Mouse (Mus musculus): ENCODE measurements around the gene Tmem237. TPM values are rescaled to one million over a fixed set of nuclear protein-coding genes. Genes with fewer than 3 reads are reported as not detected.

Gene Tmem237
- polyA plus RNA-seq (2012; rRNA removed; ENCODE audit: low replicate concordance): 2.0 and 5.5 TPM in 2 replicates

DNA sequence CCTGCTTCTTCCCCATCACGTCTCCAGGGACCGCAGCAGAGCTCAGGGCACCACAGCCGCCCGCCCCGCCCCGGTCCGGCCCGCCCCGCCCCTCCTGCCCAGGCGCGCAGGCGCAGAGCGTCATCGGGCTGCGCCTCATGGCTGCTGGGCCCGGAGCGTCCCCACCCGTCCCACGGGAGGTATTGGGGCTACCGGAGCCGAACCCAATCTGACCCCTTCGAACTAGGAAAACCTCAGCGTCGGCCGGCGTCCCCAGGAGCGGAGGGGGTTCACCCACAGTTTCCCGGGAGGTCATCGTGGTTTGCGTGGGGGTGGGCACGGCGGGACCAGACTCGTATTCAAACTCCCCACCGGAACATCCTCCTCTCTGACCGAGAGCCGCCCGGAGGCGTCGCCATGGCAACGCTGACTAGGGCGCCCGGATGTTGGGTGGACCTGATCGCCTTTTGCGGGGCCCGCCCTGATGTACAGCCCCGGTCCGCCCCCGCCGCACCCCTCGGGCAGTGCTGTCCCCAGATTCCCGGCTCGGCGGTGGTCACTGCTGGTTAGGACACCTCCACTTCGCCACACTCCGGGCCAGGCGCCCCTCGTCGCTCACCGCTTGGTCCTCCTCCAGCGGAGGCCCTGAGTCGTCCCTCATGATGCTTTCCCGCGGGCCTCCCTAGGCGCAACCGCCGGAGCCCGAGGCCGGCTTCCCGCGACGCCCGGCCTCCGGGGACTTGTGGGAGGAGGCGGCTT lies at the start of gene Tmem237:
Tmem237 (minus strand) TSS at position 689 of the 738 bp plus-strand sequence.

DNA sequence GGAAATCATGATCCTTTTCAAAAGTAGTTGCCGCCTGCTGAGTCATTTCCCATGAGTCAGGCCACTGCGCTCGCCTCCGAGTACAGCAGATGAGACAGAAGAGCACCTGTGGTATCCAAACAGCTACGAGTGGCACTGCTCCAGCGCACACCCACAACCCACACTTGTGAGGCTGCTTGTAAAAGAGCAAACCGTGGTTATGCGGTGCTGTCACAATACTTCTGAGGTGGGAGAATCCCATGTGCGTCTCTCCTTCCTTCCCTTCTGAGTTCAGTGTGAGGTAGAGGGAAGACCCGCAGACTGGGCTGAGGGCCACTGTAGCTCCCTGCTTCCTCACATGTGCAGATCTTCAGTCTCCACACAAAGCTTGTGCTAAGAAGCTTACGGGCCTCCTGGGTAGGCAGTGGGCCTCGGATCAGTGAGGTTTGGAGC lies 42.8 kb upstream of the Tmem237 start, which contains the start of gene Mpp4:
Mpp4 (minus strand) TSS at position 360 of the 432 bp plus-strand sequence.

DNA sequence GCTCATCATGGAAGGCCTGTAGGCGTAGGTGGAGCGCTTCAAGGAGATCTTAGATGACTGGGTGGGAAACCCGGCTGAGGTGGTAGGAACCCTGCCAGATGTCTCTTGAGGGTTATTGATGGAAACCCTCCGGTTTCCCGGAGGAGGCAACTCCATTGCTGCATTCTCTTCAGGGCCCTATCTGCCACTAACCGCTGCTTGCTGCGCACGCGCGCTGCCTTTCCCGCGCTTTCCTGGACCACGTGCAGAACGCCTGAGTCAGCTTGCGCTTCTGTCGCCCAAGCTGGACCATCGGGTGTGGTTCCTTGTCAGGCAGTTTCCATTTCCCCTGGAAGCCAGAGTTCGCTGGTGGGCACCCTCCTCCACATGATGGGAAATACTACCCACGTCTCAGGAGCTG lies 25.5 kb downstream of the Tmem237 start, which contains the start of gene C2cd6:
C2cd6 (minus strand) TSS at position 196 of the 400 bp plus-strand sequence.

Other genes starting within 250 kb of the Tmem237 start
- gene Trak2, start 147.0 kb downstream of the Tmem237 start, polyA plus RNA-seq (2012; rRNA removed; ENCODE audit: low replicate concordance): 29.4 and 30.3 TPM in 2 replicates
- gene Stradb, start 146.9 kb downstream of the Tmem237 start, polyA plus RNA-seq (2012; rRNA removed; ENCODE audit: low replicate concordance): 10.9 and 27.3 TPM in 2 replicates
- gene C2cd6, start 25.5 kb downstream of the Tmem237 start, polyA plus RNA-seq (2012; rRNA removed; ENCODE audit: low replicate concordance): not detected in 2 replicates
- gene Mpp4, start 43.0 kb upstream of the Tmem237 start, polyA plus RNA-seq (2012; rRNA removed; ENCODE audit: low replicate concordance): 1.4 and 1.7 TPM in 2 replicates
- 4.6 and 5.6 TPM in 2 replicates for gene Als2, start 116.8 kb upstream of the Tmem237 start, polyA plus RNA-seq (2012; rRNA removed; ENCODE audit: low replicate concordance)
- gene Cdk15, start 136.5 kb upstream of the Tmem237 start, polyA plus RNA-seq (2012; rRNA removed; ENCODE audit: low replicate concordance): 0.24 and 0.89 TPM in 2 replicates